Comparison of ENCODE assay signal across 9 mouse cellular contexts in genomic region chr7:103806856-103807255, GRCm38 (mm10). TPM values are rescaled to one million over a fixed set of nuclear protein-coding genes. Genes with fewer than 3 reads are reported as not detected.
DNase-seq lines count a peak whose midpoint lies in the region; ATAC-seq lines count a peak whose summit lies in the region.
"Had no signal": no experiment of that assay in that cellular context is flagged by ENCODE, and none has a peak within 500 bp of the region (broad histone marks: within the 10 kb centered on the region; RNA-seq: fewer than 3 reads in every experiment).

No protein-coding gene starts in this region.

- 79% methylated on average over 1 of the region's 1 CpGs for WGBS in forebrain, embryonic 10.5 days
- WGBS in forebrain, embryonic 11.5 days, result 79% methylated on average over 1 of the region's 1 CpGs
- 66% methylated on average over 1 of the region's 1 CpGs for WGBS in limb, embryonic 11.5 days
- 65% methylated on average over 1 of the region's 1 CpGs for WGBS in limb, embryonic 10.5 days

- H3K4me3 ChIP-seq in forebrain, embryonic 10.5 days, result no peak overlapping the region
- H3K4me3 ChIP-seq in forebrain, embryonic 11.5 days (ENCODE audit: low read depth, low read length), result no peak overlapping the region
- no peak overlapping the region for H3K4me3 ChIP-seq in limb, embryonic 11.5 days (ENCODE audit: low read depth, low read length)
- no peak overlapping the region for H3K4me3 ChIP-seq in limb, embryonic 10.5 days
- H3K4me3 ChIP-seq: hindbrain, embryonic 15.5 days had no signal

- no peaks in the 10 kb centered on the region for H3K4me1 ChIP-seq in forebrain, embryonic 10.5 days
- no peaks in the 10 kb centered on the region for H3K4me1 ChIP-seq in forebrain, embryonic 11.5 days (replicated peaks; ENCODE audit: control insufficient read depth, insufficient read depth, low read length)
- no peaks in the 10 kb centered on the region for H3K4me1 ChIP-seq in limb, embryonic 11.5 days (ENCODE audit: control insufficient read depth, insufficient read depth, low read length)
- no peaks in the 10 kb centered on the region for H3K4me1 ChIP-seq in limb, embryonic 10.5 days
- H3K4me1 ChIP-seq: hindbrain, embryonic 15.5 days had no signal

- no peak overlapping the region for H3K27ac ChIP-seq in forebrain, embryonic 10.5 days
- no peak overlapping the region for H3K27ac ChIP-seq in forebrain, embryonic 11.5 days (ENCODE audit: low read depth, low read length)
- no peak overlapping the region for H3K27ac ChIP-seq in limb, embryonic 11.5 days (replicated peaks; ENCODE audit: low read depth, low read length)
- H3K27ac ChIP-seq in limb, embryonic 10.5 days, result no peak overlapping the region
- H3K27ac ChIP-seq: hindbrain, embryonic 15.5 days had no signal

- H3K9me3 ChIP-seq in forebrain, embryonic 10.5 days, result no peaks in the 10 kb centered on the region
- no peaks in the 10 kb centered on the region for H3K9me3 ChIP-seq in forebrain, embryonic 11.5 days (ENCODE audit: control insufficient read depth, low read length)
- H3K9me3 ChIP-seq in limb, embryonic 11.5 days (ENCODE audit: control insufficient read depth, low read length), result no peaks in the 10 kb centered on the region
- H3K9me3 ChIP-seq in limb, embryonic 10.5 days (replicated peaks), result no peaks in the 10 kb centered on the region
- H3K9me3 ChIP-seq: hindbrain, embryonic 15.5 days had no signal

- DNase-seq in forebrain, embryonic 10.5 days (ENCODE audit: extremely low spot score, low spot score), result peak; percentile 20
- no peak for DNase-seq in forebrain, embryonic 11.5 days (ENCODE audit: low spot score)
- DNase-seq in limb, embryonic 11.5 days (ENCODE audit: low spot score), result peak; percentile 24
- DNase-seq in limb, embryonic 10.5 days (ENCODE audit: low spot score), result no peak
- peak; percentile 50 for DNase-seq in MN1 (ENCODE audit: low spot score)
- DNase-seq in naive thymus-derived CD4-positive, alpha-beta T cell, adult 2 months (ENCODE audit: low read depth), result peak; percentile 57

- H3K27me3 ChIP-seq in forebrain, embryonic 10.5 days (ENCODE audit: poor library complexity, severe bottlenecking), result no peaks in the 10 kb centered on the region
- H3K27me3 ChIP-seq in forebrain, embryonic 11.5 days (ENCODE audit: control insufficient read depth, insufficient read depth, low read length), result no peaks in the 10 kb centered on the region
- no peaks in the 10 kb centered on the region for H3K27me3 ChIP-seq in limb, embryonic 11.5 days (ENCODE audit: control insufficient read depth, insufficient read depth, low read length)
- H3K27me3 ChIP-seq in limb, embryonic 10.5 days (ENCODE audit: low read depth, poor library complexity, severe bottlenecking), result no peaks in the 10 kb centered on the region
- H3K27me3 ChIP-seq: hindbrain, embryonic 15.5 days had no signal

- H3K36me3 ChIP-seq in forebrain, embryonic 10.5 days (replicated peaks), result no peaks in the 10 kb centered on the region
- no peaks in the 10 kb centered on the region for H3K36me3 ChIP-seq in forebrain, embryonic 11.5 days (ENCODE audit: control insufficient read depth, insufficient read depth, low read length)
- H3K36me3 ChIP-seq in limb, embryonic 11.5 days (ENCODE audit: control insufficient read depth, insufficient read depth, low read length), result no peaks in the 10 kb centered on the region
- H3K36me3 ChIP-seq in limb, embryonic 10.5 days, result no peaks in the 10 kb centered on the region
- H3K36me3 ChIP-seq: hindbrain, embryonic 15.5 days had no signal

- H3K9ac ChIP-seq in forebrain, embryonic 11.5 days (ENCODE audit: low read length), result no peak overlapping the region
- H3K9ac ChIP-seq in limb, embryonic 11.5 days (ENCODE audit: low read length), result no peak overlapping the region
- H3K9ac ChIP-seq: hindbrain, embryonic 15.5 days had no signal

- no peak overlapping the region for H3K4me2 ChIP-seq in forebrain, embryonic 11.5 days (ENCODE audit: low read depth, low read length, severe bottlenecking)
- H3K4me2 ChIP-seq in limb, embryonic 11.5 days (ENCODE audit: low read depth, severe bottlenecking), result no peak overlapping the region
- H3K4me2 ChIP-seq: hindbrain, embryonic 15.5 days had no signal

- no peak; the same call in 1 of the 2 replicates for ATAC-seq in forebrain, embryonic 11.5 days (replicated peaks; ENCODE audit: low FRiP score)
- no peak for ATAC-seq in limb, embryonic 11.5 days (ENCODE audit: insufficient number of reproducible peaks, low FRiP score, low TSS enrichment, low read depth)
- peak; percentile 82 for ATAC-seq in granulocyte monocyte progenitor cell, adult 5-6 weeks (replicated peaks; ENCODE audit: poor library complexity, severe bottlenecking)
- no peak for ATAC-seq in inflammation-experienced regulatory T-cells, adult 6 months

RNA-seq across cellular contexts. Expression of gene Hbb-bt, which starts 6.9 kb away (rescaled TPM):
- polyA plus RNA-seq in forebrain, embryonic 10.5 days (2016; fragmentation: Nextera tagmentation; extraction: Ambion mirVana), result 183 and 303 TPM in 2 replicates
- polyA plus RNA-seq in forebrain, embryonic 11.5 days (2014; fragmentation: Nextera tagmentation; extraction: Ambion mirVana), result 770 and 789 TPM in 2 replicates
- polyA plus RNA-seq in limb, embryonic 11.5 days (2014; fragmentation: Nextera tagmentation; extraction: Ambion mirVana), result 518 and 565 TPM in 2 replicates
- polyA plus RNA-seq in limb, embryonic 10.5 days (2016; fragmentation: Nextera tagmentation; extraction: Ambion mirVana), result 172 and 327 TPM in 2 replicates
- total RNA-seq in granulocyte monocyte progenitor cell, adult 5-6 weeks (2014; fragmentation: Nextera tagmentation), result not detected in 2 replicates
- total RNA-seq in granulocyte monocyte progenitor cell, adult 5-6 weeks (2017), result not detected in 2 replicates
- 1 to 10 TPM; 2.9 to 8.6 (median 3.0) TPM for polyA plus RNA-seq in inflammation-experienced regulatory T-cells, adult 6 months (2017; shearing (Covaris generic))

RNA-seq across cellular contexts. Expression of gene Olfr67, which starts 15.2 kb away (rescaled TPM):
- polyA plus RNA-seq in forebrain, embryonic 10.5 days (2016; fragmentation: Nextera tagmentation; extraction: Ambion mirVana), result not detected in 2 replicates
- not detected in 2 replicates for polyA plus RNA-seq in forebrain, embryonic 11.5 days (2014; fragmentation: Nextera tagmentation; extraction: Ambion mirVana)
- not detected in 2 replicates for polyA plus RNA-seq in limb, embryonic 11.5 days (2014; fragmentation: Nextera tagmentation; extraction: Ambion mirVana)
- not detected in 2 replicates for polyA plus RNA-seq in limb, embryonic 10.5 days (2016; fragmentation: Nextera tagmentation; extraction: Ambion mirVana)
- total RNA-seq in granulocyte monocyte progenitor cell, adult 5-6 weeks (2014; fragmentation: Nextera tagmentation), result not detected in 2 replicates
- total RNA-seq in granulocyte monocyte progenitor cell, adult 5-6 weeks (2017), result not detected in 2 replicates
- polyA plus RNA-seq in inflammation-experienced regulatory T-cells, adult 6 months (2017; shearing (Covaris generic)), result not detected
- polyA plus RNA-seq: hindbrain, embryonic 15.5 days had no signal

RNA-seq across cellular contexts. Expression of gene Hbb-bs, which starts 21.0 kb away (rescaled TPM):
- polyA plus RNA-seq in forebrain, embryonic 10.5 days (2016; fragmentation: Nextera tagmentation; extraction: Ambion mirVana), result 80.0 and 102 TPM in 2 replicates
- polyA plus RNA-seq in forebrain, embryonic 11.5 days (2014; fragmentation: Nextera tagmentation; extraction: Ambion mirVana), result 254 and 256 TPM in 2 replicates
- polyA plus RNA-seq in limb, embryonic 11.5 days (2014; fragmentation: Nextera tagmentation; extraction: Ambion mirVana), result 156 and 207 TPM in 2 replicates
- polyA plus RNA-seq in limb, embryonic 10.5 days (2016; fragmentation: Nextera tagmentation; extraction: Ambion mirVana), result 49.0 and 110 TPM in 2 replicates
- not detected in 2 replicates for total RNA-seq in granulocyte monocyte progenitor cell, adult 5-6 weeks (2014; fragmentation: Nextera tagmentation)
- total RNA-seq in granulocyte monocyte progenitor cell, adult 5-6 weeks (2017), result 1.6 and 5.2 TPM in 2 replicates
- polyA plus RNA-seq in inflammation-experienced regulatory T-cells, adult 6 months (2017; shearing (Covaris generic)), result 10 to 100 TPM in 2 of 3 experiments, 1 to 10 TPM in 1; 9.8 to 22.5 (median 18.1) TPM

RNA-seq across cellular contexts. Expression of gene Olfr68, which starts 27.4 kb away (rescaled TPM):
- not detected in 2 replicates for polyA plus RNA-seq in forebrain, embryonic 10.5 days (2016; fragmentation: Nextera tagmentation; extraction: Ambion mirVana)
- polyA plus RNA-seq in forebrain, embryonic 11.5 days (2014; fragmentation: Nextera tagmentation; extraction: Ambion mirVana), result not detected in 2 replicates
- polyA plus RNA-seq in limb, embryonic 11.5 days (2014; fragmentation: Nextera tagmentation; extraction: Ambion mirVana), result not detected in 2 replicates
- not detected in 2 replicates for polyA plus RNA-seq in limb, embryonic 10.5 days (2016; fragmentation: Nextera tagmentation; extraction: Ambion mirVana)
- total RNA-seq in granulocyte monocyte progenitor cell, adult 5-6 weeks (2014; fragmentation: Nextera tagmentation), result not detected in 2 replicates
- not detected in 2 replicates for total RNA-seq in granulocyte monocyte progenitor cell, adult 5-6 weeks (2017)
- polyA plus RNA-seq in inflammation-experienced regulatory T-cells, adult 6 months (2017; shearing (Covaris generic)), result not detected
- polyA plus RNA-seq: hindbrain, embryonic 15.5 days had no signal

RNA-seq across cellular contexts. Expression of gene Hbb-bh2, which starts 33.5 kb away (rescaled TPM):
- 0.37 and 0.52 TPM in 2 replicates for polyA plus RNA-seq in forebrain, embryonic 10.5 days (2016; fragmentation: Nextera tagmentation; extraction: Ambion mirVana)
- polyA plus RNA-seq in forebrain, embryonic 11.5 days (2014; fragmentation: Nextera tagmentation; extraction: Ambion mirVana), result not detected in 2 replicates
- not detected in 2 replicates for polyA plus RNA-seq in limb, embryonic 11.5 days (2014; fragmentation: Nextera tagmentation; extraction: Ambion mirVana)
- polyA plus RNA-seq in limb, embryonic 10.5 days (2016; fragmentation: Nextera tagmentation; extraction: Ambion mirVana), result 0.29 TPM in 1 of 2 replicates, not detected in the other
- total RNA-seq in granulocyte monocyte progenitor cell, adult 5-6 weeks (2014; fragmentation: Nextera tagmentation), result not detected in 2 replicates
- total RNA-seq in granulocyte monocyte progenitor cell, adult 5-6 weeks (2017), result not detected in 2 replicates
- not detected for polyA plus RNA-seq in inflammation-experienced regulatory T-cells, adult 6 months (2017; shearing (Covaris generic))
- polyA plus RNA-seq: hindbrain, embryonic 15.5 days had no signal

Comparison
In these comparisons a context has a peak if more than half of its experiments do, and no peak if none do; other contexts are left out.
1. DNase-seq: peak in forebrain, embryonic 10.5 days (single experiment), limb, embryonic 11.5 days (single experiment), MN1 (single experiment) and naive thymus-derived CD4-positive, alpha-beta T cell, adult 2 months (single experiment); none in forebrain, embryonic 11.5 days (single experiment) and limb, embryonic 10.5 days (single experiment).
2. RNA of gene Hbb-bt, which starts 6.9 kb away (polyA plus RNA-seq): 770 to 789 TPM in forebrain, embryonic 11.5 days, 518 to 565 TPM in limb, embryonic 11.5 days, 172 to 327 TPM in limb, embryonic 10.5 days and 183 to 303 TPM in forebrain, embryonic 10.5 days; 2.9 to 8.6 TPM in inflammation-experienced regulatory T-cells, adult 6 months; every median in the first group is over 10 times any median in the second.